Mouse (Mus musculus) testis, postnatal 10 days (tissue): ENCODE data around the gene Dpp9.
"Not testable (repeated sequence)": the region's sequence is repeated elsewhere in the genome, so short reads cannot be mapped to it uniquely, and the experiment has no call there.

Source experiments
- DNase-seq: peaks from one replicate; pipeline ENCODE4 v3.0.0; 2021; ENCODE audit warnings: low spot score

Dpp9 gene

DNA sequence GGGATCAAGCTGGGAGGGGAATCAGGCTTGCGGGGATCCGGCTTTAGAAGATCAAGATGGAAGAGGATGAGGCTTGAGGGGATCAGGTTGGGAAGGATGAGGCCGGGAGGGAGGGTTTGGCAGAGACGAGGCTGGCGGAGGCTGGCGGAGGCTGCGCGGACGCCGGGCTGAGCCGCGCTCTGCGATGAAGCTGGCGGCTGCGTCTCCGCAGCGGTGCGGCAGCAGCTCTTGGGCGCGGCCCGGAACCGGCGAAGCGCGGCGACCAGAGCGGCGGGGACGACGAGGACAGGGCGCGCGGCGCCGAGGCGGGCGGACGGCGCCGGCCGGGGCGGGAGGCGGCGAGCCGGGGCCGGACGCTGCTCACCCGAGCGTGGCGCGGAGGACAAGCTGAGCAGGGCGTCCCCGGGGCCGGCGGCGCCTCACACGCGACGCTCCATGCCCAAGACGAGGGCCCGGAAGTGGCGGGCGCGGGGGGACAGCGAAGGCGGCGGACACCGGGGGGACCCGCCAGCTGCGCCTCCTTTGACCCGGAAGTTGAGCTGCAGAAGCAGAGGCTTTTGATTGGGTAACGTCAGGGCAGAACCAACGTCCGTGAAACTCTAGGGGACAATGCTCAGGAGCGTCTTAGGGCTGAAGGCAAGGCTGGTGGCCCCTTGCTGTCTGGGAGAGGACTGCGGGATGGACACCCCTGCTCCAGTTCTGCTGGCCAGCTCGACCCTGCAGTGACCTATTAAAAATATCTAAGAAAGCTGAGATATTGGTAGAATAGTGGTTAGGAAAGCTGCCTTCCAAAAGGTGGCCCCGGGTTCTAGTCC lies at the start of gene Dpp9:
Gene Dpp9 (minus strand): TSS at position 529 of the 815 bp plus-strand sequence.
- peak; percentile 86 for DNase-seq

GRCm38 (mm10) chr17:56266271-56266670 lies 47.6 kb upstream of the Dpp9 start:
- no peak for DNase-seq

DNA sequence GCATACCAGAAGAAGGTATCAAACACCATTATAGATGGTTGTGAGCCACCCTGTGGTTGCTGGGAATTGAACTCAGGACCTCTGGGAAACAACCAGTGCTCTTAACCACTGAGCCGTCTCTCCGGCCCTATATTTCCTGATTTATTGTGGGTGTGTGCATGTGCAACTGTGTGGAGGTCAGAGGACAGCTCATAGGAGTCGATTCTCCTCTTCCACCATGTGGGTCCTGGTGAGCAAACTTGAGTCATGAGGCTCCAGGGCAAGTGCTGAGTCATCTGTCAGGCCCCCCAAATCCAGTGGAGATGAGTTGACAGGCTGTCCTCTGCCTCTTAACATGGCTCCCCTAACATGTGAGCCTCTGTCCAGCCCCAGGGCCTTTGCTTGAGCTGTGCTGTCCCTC lies 47.2 kb upstream of the Dpp9 start:
- DNase-seq = no peak

DNA sequence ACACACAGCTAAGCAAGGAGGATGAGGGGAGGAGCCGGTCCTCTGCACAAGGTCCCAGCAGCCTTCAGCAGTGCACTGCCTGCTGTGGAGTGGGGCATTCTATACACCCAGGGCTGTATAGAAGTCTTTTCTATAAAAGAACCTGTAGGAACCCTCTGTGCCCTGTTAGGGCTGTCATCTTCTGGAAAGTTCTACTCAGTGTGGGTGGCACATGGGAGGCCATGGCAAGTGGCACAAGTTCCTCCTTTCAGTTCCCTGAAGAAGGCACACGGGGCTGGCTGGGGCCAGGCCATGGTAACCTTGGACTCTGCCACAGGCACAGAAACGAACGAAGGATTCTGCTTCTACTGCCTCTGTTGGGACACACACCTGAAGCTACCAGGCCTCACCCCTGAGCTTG lies 46.3 kb upstream of the Dpp9 start:
- DNase-seq = no peak

DNA sequence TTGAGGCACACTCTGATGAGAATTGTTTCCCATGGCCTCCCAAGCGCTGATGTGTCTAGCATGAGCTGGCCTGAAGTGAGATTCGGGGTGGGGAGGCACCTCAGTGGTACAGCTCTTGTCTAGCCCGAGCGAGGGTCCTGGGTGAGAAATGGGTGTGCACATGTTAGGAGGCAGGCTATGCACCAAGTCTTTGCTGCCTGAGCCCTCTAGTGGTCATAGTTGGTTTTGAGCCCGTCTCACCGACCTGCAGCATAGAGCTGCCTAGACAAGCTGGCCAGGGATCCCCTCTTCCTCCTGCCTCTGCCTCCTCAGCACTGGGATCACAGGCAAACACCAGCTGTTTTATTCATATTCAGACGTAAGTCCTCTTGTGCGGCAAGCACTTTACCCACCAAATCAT lies 45.3 kb upstream of the Dpp9 start:
- peak; percentile 83 for DNase-seq

- DNase-seq = no peak
Measured at GRCm38 (mm10) chr17:56262645-56263094, 44.0 kb upstream of the Dpp9 start.

- no peak for DNase-seq
Measured at GRCm38 (mm10) chr17:56261166-56261565, 42.5 kb upstream of the Dpp9 start.

- DNase-seq = no peak
Measured at GRCm38 (mm10) chr17:56259301-56260037, 40.8 kb upstream of the Dpp9 start.

- DNase-seq = not testable (repeated sequence)
Measured at GRCm38 (mm10) chr17:56258812-56259211, 40.1 kb upstream of the Dpp9 start.

DNA sequence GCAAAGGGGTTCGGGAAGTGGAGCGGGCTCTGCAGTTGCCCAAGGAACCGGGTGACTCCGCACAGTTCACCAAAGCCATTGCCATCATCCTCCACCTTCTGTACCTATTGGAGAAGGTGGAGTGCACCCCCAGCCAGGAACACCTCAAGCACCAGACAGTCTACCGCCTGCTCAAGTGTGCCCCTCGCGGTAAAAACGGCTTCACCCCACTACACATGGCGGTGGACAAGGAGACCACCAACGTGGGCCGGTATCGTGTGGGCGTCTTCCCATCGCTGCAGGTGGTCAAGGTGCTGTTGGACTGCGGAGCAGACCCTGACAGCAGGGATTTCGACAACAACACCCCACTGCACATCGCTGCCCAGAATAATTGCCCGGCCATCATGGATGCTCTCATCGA lies 39.6 kb upstream of the Dpp9 start:
- DNase-seq = not testable (repeated sequence)

DNA sequence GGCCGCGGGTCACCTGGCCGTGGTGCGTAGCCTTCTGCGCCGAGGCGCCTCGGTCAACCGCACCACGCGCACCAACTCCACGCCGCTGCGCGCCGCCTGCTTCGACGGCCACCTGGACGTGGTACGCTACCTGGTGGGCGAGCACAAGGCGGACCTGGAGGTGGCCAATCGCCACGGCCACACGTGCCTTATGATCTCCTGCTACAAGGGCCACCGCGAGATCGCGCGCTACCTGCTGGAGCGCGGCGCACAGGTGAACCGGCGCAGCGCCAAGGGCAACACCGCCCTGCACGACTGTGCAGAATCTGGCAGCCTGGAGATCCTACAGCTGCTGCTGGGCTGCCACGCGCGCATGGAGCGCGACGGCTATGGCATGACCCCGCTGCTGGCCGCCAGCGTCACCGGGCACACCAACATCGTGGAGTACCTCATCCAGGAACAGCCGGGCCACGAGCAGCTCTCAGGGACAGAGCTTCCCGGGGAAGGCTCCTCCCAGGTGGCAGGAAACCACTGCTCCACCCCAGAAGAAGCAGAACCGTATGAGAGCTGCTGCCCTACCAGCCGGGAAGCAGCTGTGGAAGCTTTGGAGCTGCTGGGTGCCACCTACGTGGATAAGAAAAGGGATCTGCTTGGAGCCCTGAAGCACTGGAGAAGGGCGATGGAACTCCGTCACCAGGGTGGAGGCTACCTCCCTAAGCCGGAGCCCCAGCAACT lies 38.6 kb upstream of the Dpp9 start:
- DNase-seq = no peak

- DNase-seq = peak; percentile 87
Measured at GRCm38 (mm10) chr17:56256239-56256881, 37.7 kb upstream of the Dpp9 start, which contains the start of gene Fem1a. Gene Fem1a (plus strand): TSS chr17:56256810.

GRCm38 (mm10) chr17:56255863-56256238 lies 37.1 kb upstream of the Dpp9 start:
- DNase-seq = peak; percentile 99

DNA sequence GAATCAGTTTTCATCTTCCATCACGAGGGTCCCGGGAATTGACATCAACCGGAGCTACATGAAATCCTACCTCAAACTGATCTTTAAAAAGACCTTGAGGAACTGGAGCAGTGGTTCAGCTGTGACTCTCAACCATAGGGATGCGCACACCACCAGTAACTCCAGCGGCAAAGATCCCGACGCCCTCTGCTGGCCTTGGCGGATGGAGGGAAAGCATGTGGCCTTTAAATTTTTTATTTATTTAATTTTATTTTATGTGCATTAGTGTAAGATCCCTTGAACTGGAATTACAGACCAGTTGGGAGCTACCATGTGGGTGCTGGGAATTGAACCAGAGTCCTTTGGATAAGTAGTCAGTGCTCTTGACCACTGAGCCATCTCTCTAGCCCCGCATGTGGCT lies 36.7 kb upstream of the Dpp9 start:
- DNase-seq = peak; percentile 75

DNA sequence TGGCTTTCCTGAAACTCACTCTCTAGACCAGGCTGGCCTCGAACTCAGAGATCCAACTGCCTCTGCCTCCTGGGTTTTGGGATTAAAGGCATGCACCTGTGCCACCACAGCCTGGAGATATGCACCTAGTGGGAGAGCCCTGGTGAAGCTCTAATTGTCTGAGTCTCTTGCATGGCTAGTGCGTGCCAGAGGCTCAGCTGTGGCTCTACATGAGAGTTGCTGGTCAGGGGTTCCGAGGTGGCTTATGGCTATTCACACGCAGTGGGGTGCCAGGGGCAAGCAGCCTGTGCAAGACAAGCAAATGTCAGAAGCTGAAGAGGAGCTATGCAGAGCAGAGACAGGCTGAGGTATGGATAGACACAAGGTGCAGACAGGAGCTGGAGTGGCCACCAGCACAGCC lies 36.0 kb upstream of the Dpp9 start:
- DNase-seq = no peak

DNA sequence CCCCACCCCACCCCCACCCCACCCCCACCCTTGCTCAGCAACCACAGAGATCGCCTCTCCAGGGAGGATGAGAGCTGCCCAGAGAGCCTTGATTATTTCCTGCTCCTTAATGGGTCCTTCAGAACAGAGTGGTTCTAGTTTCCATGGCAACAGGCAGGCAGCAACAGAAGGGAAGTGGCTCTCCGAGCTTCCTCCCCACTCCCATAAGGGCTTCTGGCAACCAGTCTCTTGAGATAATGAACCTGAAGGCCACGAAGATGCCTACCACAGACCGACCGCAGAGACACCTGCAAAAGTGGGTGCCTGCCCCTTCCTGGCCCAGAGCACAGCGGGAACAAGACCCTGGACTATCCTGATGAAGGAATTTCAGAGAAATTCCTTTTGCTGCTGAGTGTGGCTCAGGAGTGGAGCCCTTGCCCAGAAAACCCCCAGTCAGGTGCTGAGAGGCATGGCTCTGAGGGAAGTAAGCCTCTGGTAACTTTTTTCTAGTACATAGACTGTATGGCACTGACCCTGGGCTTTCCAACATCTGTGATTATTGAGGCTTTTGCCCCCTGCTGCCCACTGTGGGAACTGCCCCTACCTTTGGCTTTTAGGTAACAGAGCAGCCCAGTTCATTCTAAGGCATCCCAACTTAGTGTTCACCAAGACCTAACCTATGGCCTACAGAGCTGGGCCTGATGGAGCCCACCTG lies 32.6 kb upstream of the Dpp9 start:
- DNase-seq = peak; percentile 83

DNA sequence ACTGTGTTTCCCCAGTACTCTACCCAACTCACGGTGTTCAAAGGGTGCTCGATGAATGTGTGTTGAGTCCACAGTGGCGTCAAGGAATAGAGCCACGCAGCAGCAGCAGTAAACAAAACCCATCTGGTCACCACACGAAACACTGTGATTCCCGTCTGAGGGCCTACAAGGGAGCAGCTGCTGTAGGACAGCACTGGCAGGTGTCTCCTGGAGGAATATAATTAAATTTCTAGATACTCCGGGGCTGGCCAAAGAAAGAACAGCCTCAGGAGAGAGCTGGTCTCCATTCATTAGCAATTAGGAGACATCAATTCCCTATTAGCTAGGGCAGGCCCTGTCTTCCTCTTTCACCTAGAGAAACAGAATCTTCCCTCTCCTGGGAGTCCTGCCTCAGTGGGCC lies 26.9 kb upstream of the Dpp9 start:
- no peak for DNase-seq

DNA sequence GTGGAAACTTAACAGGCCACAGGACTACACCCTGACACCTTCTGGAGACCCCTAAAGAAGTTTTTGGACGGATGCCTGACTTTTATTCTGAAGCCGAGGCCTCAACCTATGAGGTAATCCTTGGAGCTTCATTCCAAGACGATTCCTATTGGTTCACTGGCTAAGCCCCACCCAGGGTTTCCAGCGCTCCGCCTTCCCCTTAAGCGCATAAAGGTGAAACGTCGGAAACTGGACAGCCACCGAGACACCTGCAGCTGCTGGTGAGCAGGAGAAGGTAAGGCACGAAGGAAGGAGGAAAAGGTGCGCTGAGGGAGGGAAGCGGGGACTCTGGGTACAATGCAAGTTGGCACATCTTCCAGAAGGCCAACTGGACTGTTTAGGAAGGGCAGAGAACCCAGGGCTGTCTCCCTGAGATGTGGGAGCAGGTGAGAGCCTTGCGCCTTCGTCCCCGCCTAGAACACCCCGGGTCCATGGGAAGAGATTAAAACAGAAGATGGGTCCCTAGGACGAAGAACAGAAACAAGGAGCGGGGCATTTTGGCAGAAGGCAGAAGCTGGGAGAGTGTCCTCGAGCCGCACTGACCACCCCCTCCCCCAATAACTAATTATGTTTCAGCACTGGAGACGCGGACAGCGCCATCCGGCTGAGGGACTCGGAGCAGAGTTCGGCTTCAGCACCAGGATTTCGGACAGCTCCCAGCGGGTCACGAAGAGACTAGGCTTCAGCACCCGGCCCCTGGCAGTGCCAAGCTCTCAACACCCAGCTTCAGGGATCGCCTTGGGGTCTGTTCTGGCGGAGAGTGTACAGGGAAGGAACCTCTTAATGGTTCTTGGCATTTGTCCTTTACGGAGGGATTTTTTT lies 23.1 kb upstream of the Dpp9 start:
- peak; percentile 97 for DNase-seq

- peak; percentile 68 for DNase-seq
Measured at GRCm38 (mm10) chr17:56233818-56234469, 15.2 kb upstream of the Dpp9 start.

GRCm38 (mm10) chr17:56233389-56233788 lies 14.7 kb upstream of the Dpp9 start:
- DNase-seq = no peak
